Mouse (Mus musculus) brain, adult 2 months (tissue): Measurements from ENCODE around the gene Jhy.

Source experiments
- DNase-seq: peaks from one replicate; pipeline ENCODE4 v3.0.0; 2011; ENCODE audit warnings: low read depth, low spot score

Gene Jhy

DNA sequence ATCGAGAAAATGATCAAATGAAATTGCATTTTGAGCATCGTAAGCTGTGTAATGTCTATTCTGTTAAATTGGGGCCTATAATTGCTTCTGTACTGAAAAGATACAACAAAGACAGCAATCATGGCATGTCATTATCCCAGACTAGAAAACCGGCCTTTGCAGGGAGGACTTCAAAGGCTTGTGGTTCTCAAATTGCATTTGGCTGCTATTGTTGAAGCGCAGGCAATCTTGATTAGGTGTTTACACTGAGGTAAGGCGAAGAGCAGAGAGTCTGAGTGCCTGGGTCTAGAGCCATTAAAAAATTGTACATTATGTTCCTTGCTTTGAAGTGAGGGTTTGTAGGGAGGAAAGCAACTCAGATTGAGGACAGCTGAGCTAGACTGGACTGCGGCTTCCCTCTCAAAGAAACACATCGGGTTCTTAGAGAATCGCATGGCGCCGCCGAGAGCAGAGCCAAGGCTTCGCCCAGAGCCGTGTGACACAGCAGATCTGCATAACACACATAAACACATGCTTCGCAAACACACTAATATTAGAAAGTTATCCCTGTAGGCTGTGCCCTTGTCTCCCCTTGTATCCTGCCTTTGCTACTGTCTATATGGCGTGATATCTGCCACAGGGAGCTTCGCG is 36.5 kb downstream of the Jhy start:
- DNase-seq: peak; percentile 12

DNA sequence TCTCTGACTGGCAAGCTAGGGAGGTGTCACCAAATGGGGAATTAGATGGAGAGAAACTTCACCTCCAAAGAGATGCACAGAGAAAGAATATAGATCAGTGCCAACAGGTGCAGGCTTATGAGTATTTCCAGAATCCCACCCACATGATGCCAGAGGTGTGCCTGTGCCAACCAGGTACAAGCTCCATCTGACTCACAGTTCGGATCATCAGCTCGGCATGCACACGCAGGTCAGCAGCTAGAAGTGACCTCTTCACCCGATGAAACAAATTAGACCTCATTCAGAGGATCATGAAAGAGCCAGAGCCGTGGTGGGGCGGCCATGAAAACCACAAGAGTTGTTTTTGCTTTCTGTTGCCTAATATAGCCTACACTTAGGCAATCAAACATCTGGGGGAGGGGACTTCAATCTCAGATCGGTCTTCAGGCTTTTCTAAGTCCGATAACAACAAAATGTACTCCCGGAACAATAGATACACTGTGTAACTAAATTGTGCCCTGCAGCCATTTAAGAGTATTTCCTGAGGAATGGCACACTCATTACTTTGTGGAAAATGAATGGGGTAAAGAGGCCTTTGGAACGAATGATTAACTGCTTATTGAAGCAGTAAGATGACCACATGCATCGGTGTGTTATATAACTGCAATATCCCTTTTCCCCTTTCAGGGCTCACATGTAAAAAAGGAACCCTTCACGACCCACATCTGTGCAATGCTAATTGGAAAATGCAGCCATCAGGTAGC is 45.9 kb downstream of the Jhy start:
- DNase-seq: no peak

DNA sequence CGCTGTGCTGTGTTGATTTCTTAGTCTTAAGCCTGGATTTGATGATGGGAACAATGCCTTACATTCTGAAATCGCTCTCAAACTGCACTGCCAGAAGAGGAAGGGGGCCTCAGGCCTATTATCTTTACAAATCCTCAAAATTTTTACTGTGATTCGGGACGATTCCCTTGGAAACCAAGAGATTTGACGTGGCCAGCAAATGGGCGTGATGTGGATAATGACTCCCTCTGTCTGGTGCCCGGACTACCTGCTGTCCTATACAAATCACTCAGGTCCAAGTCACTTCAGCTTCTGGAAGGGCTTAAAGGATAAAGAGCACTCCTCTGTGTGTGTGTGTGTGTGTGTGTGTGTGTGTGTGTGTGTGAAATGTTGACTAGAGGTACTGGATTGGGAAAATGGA is 55.0 kb downstream of the Jhy start:
- DNase-seq: no peak

DNA sequence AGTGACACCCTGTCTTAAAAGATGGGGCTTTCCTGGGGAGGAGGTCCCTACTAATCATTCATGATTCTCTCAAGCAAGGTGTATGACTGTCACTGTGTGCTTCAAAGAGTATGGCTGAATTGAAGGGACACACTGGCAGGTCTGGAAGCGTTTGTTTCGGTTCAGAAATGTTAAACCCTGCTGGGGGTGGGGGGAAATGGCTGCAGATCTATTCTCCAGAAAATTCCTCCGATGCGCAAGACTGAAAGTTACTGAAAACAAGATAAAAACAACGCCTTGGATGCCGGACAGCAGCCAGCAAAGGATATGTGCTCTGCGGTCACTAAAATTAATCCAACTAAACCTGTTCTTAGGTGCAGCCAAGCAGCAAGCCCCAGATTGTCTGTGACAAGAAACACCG is 55.5 kb downstream of the Jhy start:
- DNase-seq: no peak

DNA sequence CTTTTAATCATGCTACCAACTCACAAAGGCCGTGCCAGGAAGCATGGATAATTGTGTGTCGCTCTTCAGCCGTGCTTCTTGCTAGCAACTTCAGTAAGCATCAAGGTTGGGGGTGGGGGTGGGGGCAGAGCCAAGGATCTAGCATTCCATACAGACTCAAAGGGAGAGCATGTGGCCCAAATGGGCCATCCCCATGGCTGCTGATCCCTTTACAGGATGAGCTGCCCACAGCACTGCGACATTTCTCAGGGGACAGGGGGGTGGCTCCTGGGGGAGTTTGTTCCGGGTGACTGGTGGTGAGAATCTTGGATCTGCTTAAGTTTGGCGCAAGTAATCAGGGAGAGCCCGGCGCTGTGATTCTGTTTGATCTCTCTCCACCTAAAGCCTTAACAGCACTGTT is 56.5 kb downstream of the Jhy start:
- no peak for DNase-seq

DNA sequence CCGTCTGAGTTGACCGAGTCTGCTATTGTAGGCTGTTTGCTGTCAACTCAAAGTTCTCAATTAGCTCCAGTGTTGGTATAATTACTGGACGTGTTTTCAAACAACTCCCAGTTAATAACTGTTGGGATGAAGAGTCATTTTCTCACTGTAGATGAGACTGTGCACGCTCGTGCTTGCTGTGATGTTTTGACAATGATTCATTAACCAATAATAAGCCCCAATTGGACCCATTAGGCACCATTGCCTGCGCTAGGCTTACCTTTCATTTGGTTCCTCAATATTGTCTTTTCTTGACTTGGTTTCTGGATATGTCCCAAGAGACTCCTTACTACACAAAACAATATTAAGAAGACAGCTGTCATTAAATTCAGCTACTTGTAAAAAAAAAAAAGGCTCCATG is 71.5 kb downstream of the Jhy start:
- DNase-seq: no peak

DNA sequence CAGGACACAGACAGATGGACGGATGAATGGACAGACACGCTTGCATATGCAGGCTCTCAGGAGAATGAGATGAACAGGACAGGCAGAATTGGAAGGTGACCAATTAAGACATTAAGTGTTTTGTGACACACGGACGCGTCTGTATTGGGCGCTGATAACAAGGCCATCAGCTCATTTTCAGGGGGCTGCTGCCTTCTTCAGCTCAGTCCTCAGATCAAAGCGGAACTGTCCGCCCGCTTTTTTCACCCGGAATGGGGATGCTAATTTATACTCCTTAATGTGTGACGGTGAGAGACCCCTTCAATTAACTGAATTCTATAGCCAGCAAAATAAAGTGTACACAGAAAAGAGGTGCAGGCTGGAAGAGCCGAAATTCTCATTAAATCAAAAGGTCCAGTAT is 74.5 kb downstream of the Jhy start:
- no peak for DNase-seq

DNA sequence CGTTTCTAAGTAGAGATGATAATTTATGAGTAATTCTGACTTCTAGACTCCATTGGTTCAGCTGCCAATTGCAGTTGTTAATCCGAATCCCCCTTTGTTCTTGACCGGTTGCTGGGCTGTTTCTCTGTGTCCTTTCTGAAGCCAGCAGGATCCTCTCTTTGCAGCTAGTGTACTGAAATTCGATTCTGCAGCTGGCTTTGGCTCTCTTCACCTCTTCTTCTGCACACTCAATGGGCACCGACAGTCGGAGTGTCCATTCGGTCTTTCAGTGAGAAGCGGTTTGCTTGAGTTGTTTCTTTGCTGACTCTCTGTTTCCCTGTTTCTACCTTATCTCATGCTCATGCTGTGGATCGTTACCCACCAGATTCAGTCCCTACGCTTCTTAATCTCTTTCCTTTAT is 78.2 kb downstream of the Jhy start:
- DNase-seq: no peak

DNA sequence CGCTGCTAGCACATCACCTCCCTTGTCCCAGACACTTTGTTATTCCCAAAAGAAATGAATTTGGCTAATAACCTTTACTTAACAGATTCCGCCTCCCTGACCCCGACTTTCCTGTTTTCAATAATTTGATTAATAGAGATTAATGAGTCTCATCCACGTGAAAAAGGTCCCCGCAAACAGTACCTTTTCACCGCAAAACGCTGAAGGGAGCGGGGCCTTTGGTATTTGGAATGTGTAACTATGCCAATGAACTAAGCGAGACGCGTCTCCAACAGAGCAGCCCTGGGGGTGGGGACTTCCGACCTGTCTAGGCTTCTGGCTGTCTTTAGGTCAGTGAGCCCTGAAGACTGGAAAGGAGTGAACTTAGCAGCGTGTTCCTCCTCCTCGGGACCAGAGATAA is 84.9 kb downstream of the Jhy start:
- no peak for DNase-seq

DNA sequence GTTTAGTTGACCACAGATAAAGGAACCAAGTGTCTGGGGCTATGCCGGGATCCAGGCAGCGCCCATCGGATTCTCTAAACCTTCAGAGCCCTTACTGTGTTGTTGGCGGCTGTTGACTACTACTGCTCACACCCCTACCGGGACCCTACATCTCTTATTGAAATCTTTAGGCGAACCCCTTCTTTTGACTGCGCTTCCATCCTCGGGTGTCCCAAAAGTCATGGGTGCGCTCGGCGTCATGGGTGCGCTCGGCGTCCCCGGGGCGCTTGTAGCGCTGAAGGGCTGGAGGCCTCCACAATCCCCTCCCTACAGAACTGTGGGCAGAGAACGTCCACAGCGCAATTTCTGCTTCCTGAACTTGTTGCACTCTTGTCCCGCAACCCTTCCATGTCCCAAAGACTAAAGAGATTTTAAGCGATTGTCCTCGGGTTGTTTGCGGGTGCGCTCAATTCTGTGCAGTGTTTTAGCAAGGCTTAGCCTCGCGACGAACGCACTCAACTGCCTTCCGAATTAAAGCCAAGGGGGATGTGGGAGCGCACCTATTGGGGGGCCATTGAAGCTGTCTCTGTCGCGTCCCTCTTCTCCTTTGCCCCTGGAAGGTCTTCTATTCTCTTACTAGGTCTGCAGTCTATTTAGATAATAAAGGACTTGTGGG is 85.5 kb downstream of the Jhy start:
- DNase-seq: no peak

DNA sequence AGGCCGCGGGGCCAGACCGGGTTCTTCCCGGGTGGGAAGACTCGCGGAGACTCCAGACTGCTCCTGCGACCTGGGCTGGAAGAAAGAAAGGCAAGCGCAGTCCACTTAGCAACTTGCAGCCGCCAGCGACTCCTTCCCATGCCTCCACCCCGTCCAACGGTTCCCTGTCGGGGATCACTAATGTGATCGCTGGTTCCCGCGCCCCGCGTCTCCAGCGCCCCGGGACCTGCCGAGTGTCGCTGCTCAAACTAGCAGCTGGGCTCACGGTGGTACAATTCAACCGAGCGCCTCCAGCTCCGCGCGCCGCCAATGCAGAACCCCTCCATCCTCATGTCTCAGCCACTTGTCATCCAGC is 86.1 kb downstream of the Jhy start:
- no peak for DNase-seq

DNA sequence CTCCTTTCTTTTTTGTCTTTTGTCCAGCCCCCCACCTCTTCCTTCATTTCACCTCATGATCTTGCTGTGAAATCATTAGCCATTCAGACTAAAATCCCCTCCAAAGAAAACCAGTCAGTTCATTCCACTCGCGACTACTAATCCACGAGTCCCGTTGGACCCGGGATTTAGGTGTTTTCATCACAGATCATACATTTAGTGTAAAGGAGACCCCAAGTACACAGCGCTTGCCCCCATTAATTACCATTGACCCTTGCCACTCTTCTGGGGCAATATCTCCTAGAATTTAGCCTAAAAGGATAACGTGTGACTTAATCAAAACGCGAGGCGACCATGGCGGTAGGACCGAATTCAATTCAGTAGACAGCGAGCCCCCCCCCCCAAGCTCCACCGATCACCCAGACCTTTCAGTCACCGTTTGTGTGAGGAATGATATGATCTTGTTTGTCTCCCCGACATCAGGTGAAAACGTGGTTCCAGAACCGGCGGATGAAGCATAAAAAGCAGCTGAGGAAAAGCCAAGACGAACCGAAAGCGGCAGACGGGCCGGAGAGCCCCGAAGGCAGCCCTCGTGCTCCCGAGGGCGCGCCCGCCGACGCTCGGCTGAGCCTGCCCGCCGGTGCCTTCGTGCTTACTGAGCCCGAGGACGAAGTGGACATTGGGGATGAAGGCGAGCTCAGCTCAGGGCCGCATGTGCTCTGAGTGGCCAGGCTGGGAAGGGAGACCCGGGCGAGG is 86.6 kb downstream of the Jhy start:
- DNase-seq: no peak

DNA sequence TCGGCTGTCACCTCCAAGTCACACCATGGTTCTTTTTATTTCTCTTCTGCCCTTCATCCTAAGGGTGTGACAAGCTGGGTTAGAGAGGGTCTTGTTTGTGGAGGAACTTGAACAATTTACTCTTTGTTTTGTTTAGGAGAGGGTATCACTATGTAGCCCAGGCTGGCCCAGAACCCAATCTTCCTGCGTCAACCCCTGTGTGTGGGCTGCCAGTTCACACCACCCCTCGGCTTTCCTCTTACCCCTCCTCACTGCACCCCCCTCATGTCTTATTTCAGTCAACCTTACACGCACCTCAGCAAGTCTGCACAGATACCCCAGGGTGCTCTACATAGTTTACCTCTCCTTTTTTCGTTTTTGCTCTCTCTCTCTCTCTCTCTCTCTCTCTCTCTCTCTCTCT is 87.2 kb downstream of the Jhy start:
- no peak for DNase-seq

DNA sequence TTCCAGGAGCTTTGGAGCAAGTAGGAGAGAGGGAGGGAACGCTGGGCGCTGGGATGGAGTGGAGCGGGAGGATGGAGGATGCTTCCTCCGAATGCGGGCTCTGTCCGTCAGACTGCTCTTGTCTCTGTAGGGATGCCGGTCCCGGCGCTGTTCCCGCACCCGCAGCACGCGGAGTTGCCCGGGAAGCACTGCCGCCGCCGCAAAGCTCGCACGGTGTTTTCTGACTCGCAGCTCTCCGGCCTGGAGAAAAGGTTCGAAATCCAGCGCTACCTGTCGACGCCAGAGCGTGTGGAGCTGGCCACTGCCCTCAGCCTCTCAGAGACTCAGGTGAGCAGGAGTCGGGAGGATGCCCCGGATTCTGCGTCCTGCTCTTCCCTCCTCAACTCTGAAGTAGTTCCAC is 87.8 kb downstream of the Jhy start:
- no peak for DNase-seq

DNA sequence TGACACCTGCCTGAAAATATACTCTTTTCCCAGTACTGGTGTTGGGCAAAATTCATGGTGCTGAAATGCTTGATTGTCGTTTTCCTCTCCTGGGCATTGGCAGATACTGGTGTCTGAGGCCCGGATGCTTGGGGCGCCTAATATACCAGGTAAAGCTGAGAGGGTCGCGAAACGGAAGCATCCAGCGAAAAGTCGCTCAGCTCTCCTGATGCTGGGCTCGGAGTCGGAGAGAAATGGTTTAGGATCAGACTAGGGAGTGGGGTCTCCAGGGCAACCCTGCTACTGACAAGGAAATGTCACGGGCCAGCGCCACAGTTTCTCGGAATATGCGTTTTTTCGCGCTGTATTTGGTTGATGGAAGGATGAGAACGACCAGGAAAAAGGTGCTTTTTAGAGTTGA is 88.5 kb downstream of the Jhy start:
- DNase-seq: no peak

DNA sequence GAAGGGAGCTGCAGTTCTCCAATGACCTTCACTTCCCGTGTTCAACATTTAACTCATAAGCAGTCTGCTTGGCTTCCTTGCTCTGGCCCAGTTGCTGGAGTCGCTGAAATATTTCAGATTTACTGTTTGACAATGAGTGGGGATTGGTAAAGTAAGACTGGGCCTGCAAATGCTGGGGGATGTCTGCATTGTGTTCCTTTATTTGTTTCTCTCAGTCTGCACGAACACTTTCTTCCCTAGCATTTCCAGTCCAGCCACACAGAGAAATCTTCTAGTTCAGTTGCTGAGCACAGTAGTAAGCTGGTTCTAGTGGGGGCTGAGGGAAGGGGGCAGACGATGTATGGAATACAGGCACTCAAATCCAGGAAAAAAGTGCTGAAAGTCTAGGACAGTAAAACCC is 89.0 kb downstream of the Jhy start:
- DNase-seq: no peak

DNA sequence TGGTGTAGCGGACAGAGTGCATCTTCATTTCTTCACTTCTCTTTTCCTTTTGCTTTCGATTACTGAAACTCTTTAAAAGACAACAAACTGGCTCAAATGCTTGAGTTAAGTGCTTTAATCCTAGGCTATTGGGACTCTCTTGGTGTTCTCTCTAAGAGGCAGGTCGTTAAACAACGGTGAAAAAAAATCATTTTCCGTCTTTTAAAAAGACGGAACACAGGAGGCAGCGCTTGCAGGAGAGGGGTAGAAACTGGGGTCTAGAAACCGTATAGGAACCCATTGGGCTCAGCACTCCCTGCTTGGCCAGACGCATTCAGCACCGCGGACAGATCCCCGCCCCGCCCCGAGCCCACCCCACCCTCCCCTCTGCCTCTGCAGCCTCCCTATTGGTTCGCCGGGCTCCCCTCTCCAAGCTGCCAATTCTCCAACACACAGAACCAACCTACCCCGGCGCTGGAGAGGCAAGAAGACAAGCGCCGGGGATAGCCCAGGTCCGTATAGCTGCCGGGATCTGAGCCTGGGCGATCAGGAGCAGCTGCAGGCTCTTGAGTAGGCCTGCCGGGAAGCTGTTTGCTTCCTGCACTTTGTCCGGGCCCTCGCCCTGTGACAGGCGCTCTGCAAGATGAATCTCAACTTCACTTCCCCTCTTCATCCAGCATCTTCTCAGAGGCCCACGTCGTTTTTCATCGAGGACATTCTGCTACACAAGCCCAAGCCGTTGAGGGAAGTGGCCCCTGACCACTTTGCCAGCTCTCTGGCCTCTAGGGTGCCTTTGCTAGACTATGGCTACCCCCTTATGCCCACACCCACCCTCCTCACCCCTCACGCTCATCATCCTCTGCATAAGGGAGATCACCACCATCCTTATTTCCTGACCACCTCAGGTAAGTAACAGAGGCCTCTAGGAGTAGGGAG is 90.1 kb downstream of the Jhy start, which contains the start of gene Bsx:
TSS of gene Bsx (plus strand) at position 572 of the 915 bp plus-strand sequence.
- no peak for DNase-seq

DNA sequence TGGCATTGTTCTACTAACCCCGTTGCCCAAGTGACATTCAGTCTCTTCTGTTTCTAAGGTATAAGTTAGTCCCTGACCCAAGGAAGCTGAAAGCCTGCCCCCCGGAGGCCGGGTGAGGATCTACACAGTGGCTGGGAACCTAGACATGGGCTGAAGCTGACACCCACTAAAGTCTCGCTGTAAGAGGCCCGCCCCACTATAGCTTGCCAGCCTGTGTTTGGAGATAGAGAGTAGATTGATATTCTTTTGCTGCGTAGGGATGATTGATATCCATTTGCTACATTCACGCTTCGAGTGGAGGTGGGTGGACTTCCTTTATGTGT is 91.8 kb downstream of the Jhy start:
- DNase-seq: no peak

DNA sequence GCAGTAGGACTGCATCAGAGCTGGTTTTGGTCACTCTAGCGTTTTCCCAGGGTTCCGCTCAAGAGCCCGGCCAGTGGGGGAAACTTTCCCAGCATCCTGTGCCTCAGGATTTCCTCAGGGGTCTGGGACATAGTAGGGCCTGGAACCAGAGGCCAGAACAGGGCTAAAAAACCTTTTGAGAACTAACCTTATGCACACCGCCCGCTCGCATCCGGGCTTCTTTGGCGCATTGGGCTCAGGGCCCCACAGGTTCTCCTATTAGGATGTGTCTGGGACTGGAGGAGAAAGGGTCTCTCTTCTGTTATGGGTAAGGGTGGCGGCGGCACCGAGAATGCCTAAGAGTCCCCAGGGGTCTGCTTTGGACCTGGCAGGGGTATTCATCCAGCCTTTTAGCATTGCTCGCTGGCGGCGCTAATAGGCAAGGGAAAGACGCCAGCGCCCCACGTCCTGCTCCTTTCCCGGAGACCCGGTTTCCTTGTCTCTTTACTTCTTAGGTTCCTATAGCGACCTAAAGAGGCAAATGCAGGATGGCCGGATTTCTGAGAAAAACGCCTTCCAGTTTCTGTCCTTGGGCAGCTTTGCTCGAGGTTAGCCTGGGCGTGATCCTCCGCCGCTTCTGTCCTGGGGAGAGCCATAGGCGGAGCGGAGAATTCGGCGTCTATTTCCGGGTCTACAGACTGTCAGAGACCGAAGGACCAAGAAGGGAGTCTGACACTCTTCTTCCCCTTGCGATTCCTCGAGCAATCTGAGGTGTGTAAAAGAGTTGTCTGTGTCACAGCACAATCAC is 92.4 kb downstream of the Jhy start:
- DNase-seq: no peak

DNA sequence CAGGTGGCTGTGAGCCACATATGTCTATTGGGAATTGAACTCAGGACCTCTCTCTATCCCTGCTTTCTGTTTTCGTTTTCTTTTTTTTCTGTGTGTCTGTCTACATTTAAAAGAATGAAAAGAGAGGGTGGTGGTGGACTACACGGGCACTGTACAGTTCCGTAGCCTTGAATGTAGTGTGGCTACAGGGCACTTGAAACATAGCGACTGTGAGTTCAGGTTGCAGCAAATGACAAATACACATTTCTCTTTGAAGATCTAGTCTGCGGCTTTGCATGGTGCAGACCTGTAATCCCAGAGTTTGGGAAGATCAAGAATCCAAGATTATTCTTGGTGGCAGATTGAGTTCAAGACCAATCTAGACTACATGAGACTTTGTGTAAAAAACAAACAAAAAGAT is 93.6 kb downstream of the Jhy start:
- no peak for DNase-seq

DNA sequence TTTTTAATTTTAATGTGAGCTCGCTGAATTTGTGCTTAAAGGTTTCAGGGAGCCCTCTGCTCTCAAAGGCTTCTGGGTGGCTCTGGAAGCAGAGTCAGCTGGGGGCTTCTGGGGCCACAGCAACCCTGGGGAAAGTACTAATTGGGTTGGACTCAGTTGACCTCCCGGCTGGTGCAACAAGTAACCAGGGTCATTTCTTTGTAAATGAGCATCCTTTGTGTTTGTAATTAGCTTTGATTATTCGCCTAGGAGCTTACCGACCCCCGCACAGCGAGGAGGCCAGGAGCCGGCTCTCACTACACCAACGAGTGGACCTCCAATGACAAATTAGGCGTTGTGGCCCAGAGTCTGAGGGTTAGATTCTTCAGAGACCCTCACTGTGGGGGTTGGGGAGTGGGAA is 104.7 kb downstream of the Jhy start:
- no peak for DNase-seq
